Mouse (Mus musculus) spleen, adult 2 months (tissue): Measurements from ENCODE around the gene Adat1.

Experiments
- CTCF ChIP-seq: fragments of 200-500 bp; IDR thresholded peaks from 2 replicates; pipeline ENCODE4 v1.5.1; 2011; ENCODE audit warnings: mild to moderate bottlenecking, inconsistent platforms; ENCODE audit not compliant: insufficient read depth, insufficient read length, insufficient replicate concordance; ENCODE audit errors: extremely low read depth
- POLR2A ChIP-seq: fragments of 200-500 bp; IDR thresholded peaks from 2 replicates; pipeline ENCODE4 v1.6.1; 2011; ENCODE audit warnings: low read depth, low read length, inconsistent platforms

DNA sequence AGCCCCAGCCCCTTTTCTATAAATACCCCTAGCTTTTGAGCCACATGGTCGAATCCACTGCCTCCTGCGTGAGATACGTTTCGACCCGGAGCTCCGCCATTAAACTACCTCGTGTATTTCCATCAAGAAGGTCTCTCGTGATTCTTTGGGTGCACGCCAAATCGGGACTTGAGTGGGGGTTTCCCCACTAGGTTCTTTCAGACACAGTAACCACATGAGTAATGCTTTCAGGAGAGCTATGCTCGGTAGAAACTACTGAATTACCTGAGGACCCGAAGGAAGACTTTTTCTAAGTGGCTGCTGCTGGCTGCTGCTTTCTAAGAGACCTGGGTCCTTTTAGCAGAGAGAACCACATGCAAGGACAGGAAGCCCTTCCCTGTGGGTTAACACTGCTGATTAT lies 18.0 kb downstream of the Adat1 start:
- TF ChIP-seq CTCF (no peak), POLR2A (no peak)
